Mouse (Mus musculus) cerebellum, postnatal 25 days (tissue): ENCODE results near the gene Ppm1n.

ENCODE experiments used
- DNase-seq, 2 experiments: peaks; one replicate each; pipeline ENCODE4 v3.0.0; 2021; ENCODE audit warnings: mixed read lengths in 2 of 2

The Ppm1n gene

DNA sequence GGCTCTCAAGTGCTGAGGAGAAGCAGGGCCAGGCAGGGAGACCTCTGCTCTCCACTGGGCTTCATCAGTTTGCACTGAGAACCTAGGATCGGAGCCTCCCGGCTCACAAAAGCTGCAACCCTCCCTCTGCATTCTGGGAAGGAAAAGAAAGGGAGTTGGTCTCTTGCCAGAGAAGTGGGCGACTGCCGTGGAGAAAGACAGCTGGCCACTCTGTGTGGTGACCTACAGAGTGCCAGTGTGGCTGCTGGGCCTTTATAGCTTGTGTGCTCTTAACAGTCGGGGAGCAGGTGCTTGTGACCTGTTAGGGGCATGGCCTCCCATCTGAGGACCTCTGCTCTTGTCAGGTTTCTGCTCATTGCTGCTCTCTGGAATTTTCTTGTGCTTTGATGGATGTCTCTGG, 36.0 kb downstream of the Ppm1n start:
- DNase-seq = peak in 1 of 2 experiments; percentile 52

DNA sequence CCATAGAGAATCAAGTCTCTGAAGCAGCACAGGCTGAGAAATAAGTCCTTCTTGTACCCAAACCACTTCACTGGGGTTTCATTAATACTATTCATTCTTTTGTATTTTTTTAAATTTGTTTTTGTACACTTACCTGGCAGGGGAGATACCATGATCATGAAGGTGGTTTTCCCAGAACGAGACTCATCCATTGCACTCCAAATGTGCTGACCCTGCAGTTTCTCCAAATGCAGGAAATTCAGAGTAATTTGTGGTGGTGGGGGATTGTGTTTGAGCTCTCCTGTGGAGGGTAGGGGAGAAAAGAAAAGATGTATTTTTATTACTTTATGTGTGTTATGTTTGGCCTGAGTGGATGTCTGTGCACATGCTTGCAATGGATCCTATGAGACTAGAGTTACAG, 37.9 kb downstream of the Ppm1n start:
- no peak for DNase-seq

DNA sequence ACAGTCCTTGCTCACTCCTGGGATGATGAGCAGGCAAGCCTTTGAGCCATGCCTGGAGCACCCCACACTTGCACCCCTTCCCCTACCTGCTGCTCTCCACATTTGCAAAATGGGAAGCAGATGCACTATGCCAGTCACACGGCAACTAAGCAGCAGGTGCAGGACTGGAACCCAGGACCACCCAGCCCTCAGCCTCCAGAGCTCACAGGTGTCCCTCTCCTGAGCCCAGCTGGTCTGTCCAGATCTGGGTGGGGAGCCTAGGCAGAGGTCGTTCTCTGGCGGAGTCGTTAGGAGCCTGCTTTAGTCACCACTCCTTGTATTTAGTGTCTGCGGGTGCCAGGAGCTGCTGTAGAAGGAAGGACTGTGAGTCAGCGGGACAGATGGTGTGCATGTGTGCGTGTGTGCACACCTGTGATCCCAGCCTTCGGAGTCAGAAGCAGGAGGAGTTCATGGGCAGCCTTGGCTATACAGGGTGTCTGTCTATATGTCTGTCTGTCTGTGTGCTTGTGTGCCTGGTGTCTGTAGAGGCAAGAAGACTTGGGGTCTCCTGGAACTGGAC, 38.9 kb downstream of the Ppm1n start:
- DNase-seq = peak in 1 of 2 experiments; percentile 48

DNA sequence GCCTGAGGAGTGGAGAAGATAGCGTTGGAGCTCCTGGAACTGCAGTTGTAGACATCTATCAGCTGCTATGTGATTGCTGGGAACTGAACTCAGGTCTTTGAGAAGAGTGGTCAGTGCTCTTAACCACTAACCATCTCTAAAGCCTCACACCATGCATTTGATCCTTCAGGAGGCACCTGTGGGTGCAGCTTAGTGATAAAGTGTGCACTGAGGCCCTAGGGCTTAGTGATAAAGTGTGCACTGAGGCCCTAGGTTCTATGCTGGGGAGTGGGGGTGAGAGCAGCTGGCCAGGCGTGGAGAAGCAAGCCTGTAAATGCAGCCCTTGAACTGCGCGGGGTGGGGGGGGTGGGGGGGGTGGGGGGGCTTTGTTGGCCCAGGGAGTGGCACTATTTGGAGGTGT, 39.9 kb downstream of the Ppm1n start:
- no peak for DNase-seq

DNA sequence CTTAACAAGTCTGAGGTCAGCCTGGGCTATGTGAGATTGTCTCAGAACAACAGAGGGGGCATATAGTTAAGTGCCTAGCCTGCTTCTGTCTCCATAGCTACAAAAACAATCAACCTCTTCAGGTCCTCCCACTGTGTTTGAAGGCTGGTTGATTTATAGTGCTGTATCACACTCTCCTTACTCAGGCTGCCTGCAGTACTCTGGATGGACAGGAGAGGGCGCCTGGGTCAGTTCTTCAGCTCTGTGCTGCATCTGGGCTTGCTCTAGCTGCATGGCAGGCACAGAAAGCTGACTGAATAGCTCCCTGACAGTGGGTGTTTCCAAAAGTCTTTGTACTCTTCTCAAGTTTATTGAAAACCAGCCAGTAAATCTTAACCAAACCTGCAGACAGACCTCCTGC, 40.4 kb downstream of the Ppm1n start:
- DNase-seq = peak; percentile 95 to 96

DNA sequence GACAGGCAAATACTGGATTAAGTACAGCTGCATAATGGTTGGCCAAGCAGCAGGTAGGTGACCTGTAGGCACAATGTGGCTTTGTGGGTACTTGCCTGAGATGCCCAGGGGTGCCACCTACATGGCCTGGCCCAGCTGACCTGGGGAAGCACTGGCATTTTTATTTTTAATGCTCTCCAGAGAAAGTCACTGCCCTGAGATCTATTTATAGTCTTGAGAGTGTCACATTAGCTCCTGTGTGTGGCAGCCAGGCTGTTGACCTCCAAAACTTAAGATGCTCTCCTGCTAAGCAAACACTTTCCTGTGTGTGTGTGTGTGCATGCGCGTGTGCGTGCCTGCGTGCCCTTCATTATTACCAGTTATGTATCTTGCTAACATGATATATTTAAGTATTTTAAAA, 41.5 kb downstream of the Ppm1n start:
- no peak for DNase-seq

DNA sequence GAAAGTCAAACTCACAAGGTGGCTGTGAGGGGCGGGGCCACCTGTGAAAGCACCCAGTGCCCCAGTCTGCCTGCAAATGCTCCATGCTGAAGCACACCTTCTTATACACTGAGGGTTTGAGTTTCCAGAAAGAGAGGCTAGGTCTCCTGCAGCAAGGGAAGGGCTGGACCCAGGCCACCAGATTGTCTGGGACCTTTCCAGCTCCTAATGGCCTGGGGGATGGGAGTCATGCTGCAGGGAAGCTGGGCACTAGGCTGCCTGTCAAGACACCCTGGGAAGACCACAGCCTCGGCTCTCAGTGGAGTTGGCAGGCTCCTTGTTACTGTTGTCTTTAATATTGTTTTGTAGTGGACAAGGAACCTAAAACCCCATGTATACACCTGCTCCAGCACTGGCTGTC, 43.5 kb downstream of the Ppm1n start:
- peak in 1 of 2 experiments; percentile 57 for DNase-seq

DNA sequence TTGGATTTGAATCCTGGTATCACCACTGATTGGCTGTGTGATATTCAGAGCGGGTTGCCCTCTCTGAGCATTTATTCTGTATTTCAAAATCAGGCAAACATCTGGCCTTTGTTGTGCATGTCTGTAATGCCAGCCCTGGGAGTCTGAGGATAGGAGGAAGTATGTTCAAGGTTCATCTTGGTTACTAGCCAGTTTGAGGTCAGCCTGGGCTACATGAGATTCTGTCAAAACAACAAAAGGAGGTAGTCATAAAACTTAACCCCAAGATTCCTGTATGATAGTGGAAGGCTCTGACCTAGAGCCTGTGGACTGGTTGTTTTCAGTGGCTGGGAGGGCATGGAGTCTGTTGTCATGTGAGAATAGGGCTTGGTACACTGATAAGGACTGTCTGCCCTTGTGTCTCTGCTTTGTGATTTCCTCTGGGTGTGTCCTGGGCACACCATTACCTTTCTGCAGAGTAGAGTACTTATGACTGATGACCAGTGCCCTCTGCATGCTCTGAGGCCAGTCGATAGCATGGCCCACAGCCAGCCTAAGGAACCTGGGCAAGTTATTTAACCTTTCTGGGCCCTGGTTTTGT, 44.7 kb downstream of the Ppm1n start:
- DNase-seq = no peak

DNA sequence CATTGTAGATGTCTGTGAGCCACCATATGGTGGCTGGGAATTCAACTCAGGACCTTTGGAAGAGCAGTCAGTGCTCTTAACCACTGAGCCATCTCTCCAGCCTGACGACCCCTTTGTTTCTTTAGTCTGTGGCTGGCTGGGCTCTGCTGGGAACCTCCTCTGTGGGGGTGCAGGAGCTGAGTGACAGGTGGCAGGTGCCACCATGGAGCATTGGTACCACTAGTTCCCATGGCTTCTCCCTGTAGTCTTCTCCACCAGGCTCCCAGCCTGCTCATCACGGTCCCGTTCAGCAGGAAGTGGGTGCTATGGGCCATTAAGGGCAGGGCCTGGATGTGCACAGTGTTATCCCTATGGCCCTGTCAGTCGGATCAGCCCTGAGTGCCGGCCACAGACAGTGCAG, 45.2 kb downstream of the Ppm1n start:
- DNase-seq = no peak

DNA sequence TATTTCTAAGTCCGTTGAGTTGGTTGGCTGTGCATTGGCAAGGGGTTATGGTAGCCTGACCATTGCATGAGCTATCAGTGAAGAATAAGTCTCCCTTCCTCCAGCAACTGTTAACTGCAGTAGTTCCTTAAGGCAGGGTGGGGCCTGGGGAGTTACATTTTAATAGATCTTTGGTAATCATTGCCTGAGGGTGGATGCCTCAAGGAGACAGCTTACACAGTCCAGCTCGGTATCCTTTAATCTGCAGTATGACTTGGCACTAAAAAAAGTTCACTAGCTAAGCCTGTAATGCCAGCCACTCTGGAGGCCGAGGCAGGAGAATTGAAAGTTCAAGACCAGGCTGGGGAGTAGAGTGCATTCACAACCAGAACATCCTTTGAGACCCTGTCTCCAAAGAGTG, 48.0 kb downstream of the Ppm1n start:
- DNase-seq = no peak

DNA sequence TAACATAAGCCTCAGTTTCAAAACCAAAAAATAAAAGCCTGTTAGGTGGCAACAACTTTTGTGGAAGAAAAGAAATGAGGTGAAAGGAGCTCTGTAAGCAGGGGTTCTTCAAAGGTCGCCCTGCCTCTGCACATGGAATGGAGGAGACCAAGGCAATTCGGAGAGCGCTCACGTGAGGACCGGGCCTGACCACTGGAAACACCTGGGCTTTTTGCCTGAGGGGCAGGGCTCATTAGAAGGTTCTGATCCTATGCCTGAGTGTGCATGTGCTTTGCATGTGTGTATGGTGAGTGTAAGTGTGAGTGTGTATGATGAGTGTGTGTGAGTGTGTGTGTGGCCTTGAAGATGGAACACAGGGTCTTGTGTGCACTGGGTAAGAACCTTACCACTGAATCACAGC, 49.0 kb downstream of the Ppm1n start:
- DNase-seq = no peak

DNA sequence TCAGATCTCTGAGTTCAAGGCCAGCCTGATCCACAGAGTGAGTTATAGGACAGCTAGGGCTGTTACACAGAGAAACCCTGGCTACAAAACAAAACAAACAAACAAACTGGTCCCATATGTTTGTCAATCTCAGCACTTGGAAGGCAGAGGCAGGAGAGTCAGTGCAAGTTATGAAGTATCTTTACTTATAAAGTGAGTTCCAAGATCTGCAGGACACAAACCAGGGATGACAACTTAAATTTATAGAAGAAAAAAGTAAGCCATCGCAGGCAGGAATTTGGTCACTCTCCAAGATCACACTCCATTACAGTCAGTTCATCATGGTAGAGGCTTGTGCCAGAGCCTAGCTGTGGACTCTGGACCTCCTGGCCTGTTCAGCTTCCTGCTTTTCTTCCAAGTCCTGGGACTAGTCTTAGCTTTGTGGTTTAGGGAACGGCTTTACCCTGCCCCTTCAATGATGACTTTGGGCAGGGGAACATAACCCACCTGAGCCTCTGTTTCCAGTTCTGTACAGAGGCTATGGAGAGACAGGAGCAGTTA, 49.8 kb downstream of the Ppm1n start:
- DNase-seq = no peak

DNA sequence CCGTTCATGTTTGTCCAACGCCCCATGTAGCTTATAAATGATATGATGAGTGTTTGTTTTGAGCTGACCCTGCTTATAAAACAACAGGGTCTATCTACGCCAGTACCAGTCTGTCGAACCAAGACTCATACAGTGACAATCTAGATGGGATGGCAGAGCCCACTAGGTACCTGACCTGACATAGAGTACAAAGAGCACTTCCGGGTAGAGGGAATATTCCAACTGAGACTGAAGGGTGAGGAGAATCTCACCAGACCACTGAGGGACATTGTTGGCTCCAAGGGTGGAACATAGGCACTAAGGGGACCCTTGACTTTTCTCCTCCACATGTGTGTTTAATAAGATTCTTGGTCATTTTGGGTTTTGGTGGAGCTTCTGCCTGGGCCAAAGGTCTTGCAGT, 50.5 kb downstream of the Ppm1n start:
- no peak for DNase-seq

DNA sequence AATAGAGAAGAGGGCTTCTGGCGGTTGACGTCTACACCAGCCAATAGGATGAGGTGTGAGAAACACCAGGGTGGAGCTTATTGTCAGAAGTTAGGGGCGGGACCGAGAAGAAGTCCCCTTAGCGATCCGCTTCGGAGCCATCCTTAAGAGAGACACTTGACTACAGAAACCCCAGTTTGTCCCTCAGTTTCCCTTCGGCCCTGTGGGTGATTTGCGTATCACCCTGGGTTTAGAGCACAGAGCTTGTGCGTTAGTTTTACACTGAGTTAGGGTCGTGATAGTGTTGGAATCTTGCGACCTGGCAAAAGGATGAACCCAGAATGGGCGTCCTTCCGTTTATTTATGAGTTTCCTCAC, 51.1 kb downstream of the Ppm1n start:
- no peak for DNase-seq

DNA sequence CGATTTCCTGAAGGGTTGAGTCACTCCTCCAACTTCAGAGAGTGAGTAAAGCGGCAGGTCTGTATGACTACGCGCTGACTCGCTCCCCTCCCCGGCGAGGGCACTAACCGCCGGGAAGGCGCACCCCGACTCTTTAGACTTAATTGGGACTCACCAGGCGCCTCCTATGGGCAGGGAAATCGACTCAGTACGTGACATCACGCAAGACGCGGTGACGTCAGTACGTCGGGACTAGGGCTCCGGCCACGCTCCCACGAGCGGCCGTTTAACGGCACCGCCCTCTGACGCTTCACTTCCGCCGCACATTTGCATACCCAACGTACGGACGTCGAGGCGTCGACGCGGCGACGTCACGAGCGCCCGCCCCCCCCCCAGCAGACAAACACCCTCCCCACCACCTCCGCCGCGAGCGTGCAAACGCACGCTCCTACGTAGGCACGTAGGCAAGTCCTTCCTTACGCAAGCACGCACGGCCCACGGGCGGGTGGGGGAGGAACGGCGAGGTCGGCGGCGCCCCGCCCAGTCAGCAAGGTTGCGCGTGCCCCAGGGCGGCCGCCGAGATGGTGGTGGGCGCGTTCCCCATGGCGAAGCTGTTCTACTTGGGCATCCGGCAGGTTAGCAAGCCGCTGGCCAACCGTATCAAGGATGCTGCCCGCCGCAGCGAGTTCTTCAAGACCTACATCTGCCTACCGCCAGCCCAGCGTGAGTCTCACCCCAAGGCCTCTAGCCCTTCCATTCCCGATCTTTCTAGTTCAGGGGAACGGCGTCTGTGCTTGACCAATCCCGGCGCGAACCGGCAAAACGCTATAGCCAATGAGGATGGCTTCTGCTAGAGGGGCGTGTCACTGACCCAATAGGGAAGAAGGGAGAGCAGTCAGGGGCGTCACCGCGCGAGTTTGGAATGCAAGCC, 51.7 kb downstream of the Ppm1n start, which contains the start of gene Opa3:
Gene Opa3, plus strand, starts transcription at position 452 of the 910 bp plus-strand sequence.
- peak; percentile 99 for DNase-seq

DNA sequence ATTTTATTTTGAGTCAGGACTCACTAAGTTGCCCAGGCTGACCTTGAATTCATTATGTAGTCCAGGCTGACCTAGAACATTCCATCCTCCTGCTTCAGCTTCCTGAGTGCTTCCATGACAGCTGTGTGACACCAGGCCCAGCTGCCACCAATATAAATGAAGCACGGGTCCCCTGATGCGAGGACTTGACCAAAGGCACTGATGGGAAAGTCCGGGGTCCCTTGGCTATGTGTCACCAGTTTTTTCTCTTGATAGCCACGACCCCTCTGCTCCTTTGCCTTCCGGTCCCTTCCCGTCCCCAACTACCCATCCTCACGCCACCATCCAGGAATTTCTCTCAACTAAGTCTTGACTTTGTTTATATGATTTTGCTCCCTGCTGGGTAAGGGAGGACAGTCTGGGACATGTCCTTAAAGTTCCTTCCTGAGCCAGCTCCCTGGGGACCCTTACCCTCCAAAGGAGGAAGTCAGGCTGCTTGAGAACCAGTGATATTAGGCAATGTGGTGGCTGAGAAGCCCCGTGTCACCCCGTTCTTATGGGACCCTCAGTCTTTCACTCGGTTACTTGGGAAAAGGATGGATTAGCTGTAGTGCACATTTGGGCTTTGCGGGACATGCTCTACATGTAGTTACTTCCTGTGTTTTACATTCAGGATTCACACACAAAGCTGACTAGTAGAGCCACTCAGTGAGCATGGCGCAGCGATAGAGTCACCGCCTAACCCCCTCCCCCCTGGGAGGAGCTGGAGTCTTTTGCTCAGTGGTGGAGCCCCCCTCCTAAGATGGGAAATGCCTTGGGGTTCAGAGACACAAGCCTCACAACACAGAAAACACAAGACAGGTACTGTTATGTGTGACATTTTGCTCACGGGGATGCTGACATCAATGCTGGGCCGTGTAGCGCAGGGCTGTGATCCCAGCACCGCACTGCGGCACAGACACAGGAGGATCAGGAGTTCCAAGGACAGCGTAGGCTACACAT, 52.8 kb downstream of the Ppm1n start:
- DNase-seq = peak in 1 of 2 experiments; percentile 61
